Mouse (Mus musculus) frontal cortex, postnatal 36 days (tissue): ENCODE data around the gene Hus1b.
A peak's percentile ranks its signal among the peaks of the same experiment; 100 is the strongest.

Experiments used
- DNase-seq, 2 experiments: peaks; one replicate each; pipeline ENCODE4 v3.0.0; 2022; ENCODE audit warnings: low spot score in 2 of 2

The Hus1b gene

GRCm38 (mm10) chr13:30947540-30947939 is at the start of gene Hus1b:
Gene Hus1b (minus strand): TSS chr13:30947759.
- DNase-seq: no peak

- DNase-seq: no peak
Observed at GRCm38 (mm10) chr13:30994249-30994858, 46.8 kb upstream of the Hus1b start.

GRCm38 (mm10) chr13:30993819-30994218 is 46.3 kb upstream of the Hus1b start:
- DNase-seq: peak; percentile 58 to 83

- no peak for DNase-seq
Observed at GRCm38 (mm10) chr13:30990233-30990632, 42.7 kb upstream of the Hus1b start.

GRCm38 (mm10) chr13:30989710-30990109 is 42.2 kb upstream of the Hus1b start:
- no peak for DNase-seq

GRCm38 (mm10) chr13:30987686-30988085 is 40.1 kb upstream of the Hus1b start:
- DNase-seq: no peak

GRCm38 (mm10) chr13:30986934-30987455 is 39.4 kb upstream of the Hus1b start:
- DNase-seq: no peak

GRCm38 (mm10) chr13:30985598-30986466 is 38.3 kb upstream of the Hus1b start:
- DNase-seq: peak in 1 of 2 experiments; percentile 47

- no peak for DNase-seq
Observed at GRCm38 (mm10) chr13:30985275-30985597, 37.7 kb upstream of the Hus1b start.

GRCm38 (mm10) chr13:30981666-30982065 is 34.1 kb upstream of the Hus1b start:
- no peak for DNase-seq

- DNase-seq: peak in 1 of 2 experiments; percentile 60
Observed at GRCm38 (mm10) chr13:30978224-30978623, 30.7 kb upstream of the Hus1b start.

- DNase-seq: no peak
Observed at GRCm38 (mm10) chr13:30976536-30977084, 29.1 kb upstream of the Hus1b start.

- no peak for DNase-seq
Observed at GRCm38 (mm10) chr13:30974247-30974630, 26.7 kb upstream of the Hus1b start.

GRCm38 (mm10) chr13:30973501-30974246 is 26.1 kb upstream of the Hus1b start, which contains the start of the genes Exoc2 and Gm5447:
Gene Exoc2 (minus strand): TSS chr13:30974093.
Gene Gm5447 (plus strand): TSS chr13:30974204.
- peak; percentile 82 to 86 for DNase-seq

- DNase-seq: no peak
Observed at GRCm38 (mm10) chr13:30972102-30972501, 24.5 kb upstream of the Hus1b start.

GRCm38 (mm10) chr13:30971047-30971446 is 23.5 kb upstream of the Hus1b start:
- no peak for DNase-seq

GRCm38 (mm10) chr13:30968311-30968710 is 20.8 kb upstream of the Hus1b start:
- no peak for DNase-seq

GRCm38 (mm10) chr13:30966507-30966911 is 18.9 kb upstream of the Hus1b start:
- DNase-seq: no peak

GRCm38 (mm10) chr13:30961932-30962331 is 14.4 kb upstream of the Hus1b start:
- DNase-seq: no peak

- no peak for DNase-seq
Observed at GRCm38 (mm10) chr13:30960714-30961113, 13.2 kb upstream of the Hus1b start.

- no peak for DNase-seq
Observed at GRCm38 (mm10) chr13:30953580-30953979, 6.0 kb upstream of the Hus1b start.

- no peak for DNase-seq
Observed at GRCm38 (mm10) chr13:30952044-30952443, 4.5 kb upstream of the Hus1b start.
